Comparison of ENCODE assay signal across 24 mouse cellular contexts in genomic region chr8:46313798-46314197, GRCm38 (mm10). TPM values are rescaled to one million over a fixed set of nuclear protein-coding genes. Genes with fewer than 3 reads are reported as not detected.
"Had no signal": no experiment of that assay in that cellular context is flagged by ENCODE, and none has a peak within 500 bp of the region (broad histone marks: within the 10 kb centered on the region; RNA-seq: fewer than 3 reads in every experiment).

No protein-coding gene starts in this region.

- H3K9me3 ChIP-seq: liver, embryonic 13.5 days; liver, embryonic 15.5 days; midbrain, embryonic 10.5 days; midbrain, embryonic 12.5 days; neural tube, embryonic 13.5 days; neural tube, embryonic 15.5 days had no signal

- H3K36me3 ChIP-seq: liver, embryonic 13.5 days; liver, embryonic 15.5 days; midbrain, embryonic 10.5 days; midbrain, embryonic 12.5 days; neural tube, embryonic 13.5 days; neural tube, embryonic 15.5 days had no signal

- H3K4me2 ChIP-seq: liver, embryonic 13.5 days; liver, embryonic 15.5 days; lung, embryonic 14.5 days; midbrain, embryonic 12.5 days; neural tube, embryonic 13.5 days; neural tube, embryonic 15.5 days had no signal

- H3K27ac ChIP-seq: liver, embryonic 13.5 days; liver, embryonic 15.5 days; midbrain, embryonic 10.5 days; midbrain, embryonic 12.5 days; neural tube, embryonic 13.5 days; neural tube, embryonic 15.5 days had no signal

- ATAC-seq: midbrain, embryonic 16.5 days had no signal

- DNase-seq: liver, embryonic 13.5 days; lung, embryonic 14.5 days; midbrain, embryonic 14.5 days; retina, postnatal 1 day; right cerebral cortex, adult 18-20 months; right cerebral cortex, postnatal 25 days; right cerebral cortex, postnatal 4 days; spleen, adult 18-20 months; thymus, adult 18-20 months; thymus, postnatal 14 days; thymus, postnatal 36 days had no signal

- H3K4me1 ChIP-seq: liver, embryonic 15.5 days; midbrain, embryonic 10.5 days; midbrain, embryonic 12.5 days; neural tube, embryonic 13.5 days; neural tube, embryonic 15.5 days had no signal

- H3K27me3 ChIP-seq: liver, embryonic 13.5 days; neural tube, embryonic 13.5 days; neural tube, embryonic 15.5 days had no signal

- H3K4me3 ChIP-seq: liver, embryonic 13.5 days; liver, embryonic 15.5 days; midbrain, embryonic 10.5 days; midbrain, embryonic 12.5 days; myocyte; neural tube, embryonic 13.5 days; neural tube, embryonic 15.5 days had no signal

- H3K9ac ChIP-seq: liver, embryonic 13.5 days; liver, embryonic 15.5 days; lung, embryonic 14.5 days; midbrain, embryonic 12.5 days; neural tube, embryonic 13.5 days; neural tube, embryonic 15.5 days had no signal

RNA-seq across cellular contexts. Expression of gene Helt, which starts 19.3 kb away (rescaled TPM):
- total RNA-seq: megakaryocyte, adult 5-6 weeks; megakaryocyte-erythroid progenitor cell, adult 5-6 weeks had no signal
- polyA plus RNA-seq: liver, embryonic 15.5 days; lung, embryonic 14.5 days; lung, embryonic 16.5 days; myocyte; neural tube, embryonic 15.5 days; small intestine, adult 2 months; stomach, embryonic 14.5 days; stomach, embryonic 16.5 days had no signal
